ENCODE assay signal across 13 mouse cellular contexts in genomic region chr10:37231159-37231558, GRCm38 (mm10).
A peak's percentile ranks its signal among the peaks of the same experiment; 100 is the strongest.
DNase-seq lines count a peak whose midpoint lies in the region; ATAC-seq lines count a peak whose summit lies in the region.
"Had no signal": no experiment of that assay in that cellular context is flagged by ENCODE, and none has a peak within 500 bp of the region (broad histone marks: within the 10 kb centered on the region; RNA-seq: fewer than 3 reads in every experiment).

No protein-coding gene starts in this region.

- intact Hi-C loops in heart, postnatal 14 days (cut with DNase I): no loop called here

- no peak overlapping the region for H3K4me3 ChIP-seq in heart, embryonic 11.5 days (ENCODE audit: low read depth, low read length)
- no peak overlapping the region for H3K4me3 ChIP-seq in neural tube, embryonic 11.5 days (ENCODE audit: low read depth, low read length)
- H3K4me3 ChIP-seq in macrophage (ENCODE audit: inconsistent target): no peak overlapping the region
- no peak overlapping the region for H3K4me3 ChIP-seq in intestine, embryonic 15.5 days (replicated peaks)
- H3K4me3 ChIP-seq: myocyte had no signal

- WGBS in heart, embryonic 11.5 days (ENCODE audit: insufficient replicate concordance): 83% methylated on average over 6 of the region's 6 CpGs
- WGBS in neural tube, embryonic 11.5 days: 92% methylated on average over 6 of the region's 6 CpGs
- 88% methylated on average over 6 of the region's 6 CpGs for WGBS in macrophage (ENCODE audit: missing documents)
- 91% methylated on average over 6 of the region's 6 CpGs for WGBS in intestine, embryonic 15.5 days

- H3K4me2 ChIP-seq in heart, embryonic 11.5 days: no peak overlapping the region
- no peak overlapping the region for H3K4me2 ChIP-seq in neural tube, embryonic 11.5 days (ENCODE audit: low read depth)
- H3K4me2 ChIP-seq in intestine, embryonic 15.5 days (replicated peaks): no peak overlapping the region

- no peaks in the 10 kb centered on the region for H3K9me3 ChIP-seq in heart, embryonic 11.5 days (replicated peaks; ENCODE audit: control insufficient read depth, low read length)
- H3K9me3 ChIP-seq in neural tube, embryonic 11.5 days (ENCODE audit: control insufficient read depth, low read length): no peaks in the 10 kb centered on the region
- H3K9me3 ChIP-seq in intestine, embryonic 15.5 days: no peaks in the 10 kb centered on the region
- H3K9me3 ChIP-seq: limb, embryonic 12.5 days had no signal

- peak overlapping the region; percentile 85 for H3K27ac ChIP-seq in heart, embryonic 11.5 days (ENCODE audit: low read depth, low read length)
- no peak overlapping the region for H3K27ac ChIP-seq in neural tube, embryonic 11.5 days (ENCODE audit: low read depth, low read length)
- H3K27ac ChIP-seq in macrophage: peak overlapping the region; percentile 93
- no peak overlapping the region for H3K27ac ChIP-seq in intestine, embryonic 15.5 days

- no peak for ATAC-seq in heart, embryonic 11.5 days (replicated peaks; ENCODE audit: insufficient number of reproducible peaks, low FRiP score, low TSS enrichment)
- peak; percentile 40; the same call in 1 of the 2 replicates for ATAC-seq in neural tube, embryonic 11.5 days (ENCODE audit: insufficient read depth, low FRiP score, low TSS enrichment)
- no peak for ATAC-seq in intestine, embryonic 15.5 days

- no peak for DNase-seq in heart, postnatal 14 days
- no peak for DNase-seq in neural tube, embryonic 11.5 days (ENCODE audit: low spot score)
- no peak for DNase-seq in neural tube, embryonic 10.5 days (ENCODE audit: extremely low spot score, low spot score)
- DNase-seq in c-Kit-positive CD71-positive TER-119-positive erythroid progenitor cells, embryonic 14.5 days (ENCODE audit: low spot score): peak; percentile 13
- no peak for DNase-seq in urinary bladder, postnatal 25 days (ENCODE audit: low spot score)
- DNase-seq: adrenal gland, postnatal 25 days; cerebellum, adult 11 months; layer of hippocampus, postnatal 36 days had no signal

- H3K27me3 ChIP-seq in heart, embryonic 11.5 days (ENCODE audit: control insufficient read depth, insufficient read depth, low read length): no peaks in the 10 kb centered on the region
- no peaks in the 10 kb centered on the region for H3K27me3 ChIP-seq in neural tube, embryonic 11.5 days (ENCODE audit: control insufficient read depth, insufficient read depth, low read length)
- H3K27me3 ChIP-seq in intestine, embryonic 15.5 days (replicated peaks): no peaks in the 10 kb centered on the region
- H3K27me3 ChIP-seq: limb, embryonic 12.5 days had no signal

- peaks cover 12% of the 10 kb centered on the region for H3K4me1 ChIP-seq in heart, embryonic 11.5 days (ENCODE audit: control insufficient read depth, insufficient read depth, low read length)
- peaks cover 4% of the 10 kb centered on the region; the same call in 1 of the 2 replicates for H3K4me1 ChIP-seq in neural tube, embryonic 11.5 days (ENCODE audit: control insufficient read depth, insufficient read depth, low read length)
- H3K4me1 ChIP-seq in intestine, embryonic 15.5 days (replicated peaks): peaks cover 12% of the 10 kb centered on the region; the same call in 1 of the 2 replicates

- no peaks in the 10 kb centered on the region for H3K36me3 ChIP-seq in heart, embryonic 11.5 days (ENCODE audit: control insufficient read depth, insufficient read depth, low read length)
- H3K36me3 ChIP-seq in neural tube, embryonic 11.5 days (ENCODE audit: control insufficient read depth, insufficient read depth, low read length): no peaks in the 10 kb centered on the region
- no peaks in the 10 kb centered on the region for H3K36me3 ChIP-seq in macrophage (ENCODE audit: inconsistent target)
- H3K36me3 ChIP-seq in intestine, embryonic 15.5 days: no peaks in the 10 kb centered on the region
- H3K36me3 ChIP-seq: limb, embryonic 12.5 days had no signal

- no peaks in the 10 kb centered on the region; the same call in 1 of the 2 replicates for H3K79me2 ChIP-seq in macrophage (ENCODE audit: inconsistent target)

- H3K9ac ChIP-seq in heart, embryonic 11.5 days (ENCODE audit: low read depth, low read length): no peak overlapping the region
- no peak overlapping the region for H3K9ac ChIP-seq in neural tube, embryonic 11.5 days (ENCODE audit: low read length)
- no peak overlapping the region for H3K9ac ChIP-seq in intestine, embryonic 15.5 days
- H3K9ac ChIP-seq: limb, embryonic 12.5 days had no signal

Comparison
In these comparisons a context has a peak if more than half of its experiments do, and no peak if none do; other contexts are left out.
1. H3K27ac ChIP-seq: peak in heart, embryonic 11.5 days (single experiment) and macrophage (single experiment); none in neural tube, embryonic 11.5 days (single experiment) and intestine, embryonic 15.5 days (single experiment).